Mouse (Mus musculus) heart, embryonic 14.5 days (tissue): ENCODE measurements at regions not wholly inside any gene's neighbourhood (a gene's known extent, or its start where the extent isn't known, plus 50 kb on each side); places are given as distances from the start of the nearest gene placed in this dataset.

Experiments
- ATAC-seq: fragments of 200-750 bp; cut with Nextera tagmentation; 2 replicates; pipeline ENCODE4 v1.8.0; 2017; ENCODE audit warnings: low read depth, moderate TSS enrichment; ENCODE audit not compliant: insufficient number of reproducible peaks, insufficient read depth, low FRiP score
- H3K27ac ChIP-seq, 2 experiments: fragments of 200-500 bp in 1 of 2; fragments of 300-500 bp in 1 of 2; sonication (generic) in 1 of 2; replicated peaks in 1 of 2; 2 replicates each; pipeline ENCODE4 v1.5.1; 2012 to 2014; ENCODE audit warnings: low read depth in 2 of 2, low read length in 2 of 2, control low read depth in 1 of 2, mild to moderate bottlenecking in 1 of 2, mixed read lengths in 1 of 2; ENCODE audit not compliant: control insufficient read depth in 1 of 2, insufficient read depth in 1 of 2
- H3K27me3 ChIP-seq: fragments of 300-500 bp; sonication (generic); 2 replicates; pipeline ENCODE4 v1.6.1; 2014; ENCODE audit warnings: mild to moderate bottlenecking, low read length, control low read depth; ENCODE audit not compliant: control insufficient read depth, insufficient read depth
- H3K36me3 ChIP-seq: fragments of 300-500 bp; sonication (generic); 2 replicates; pipeline ENCODE4 v1.6.1; 2014; ENCODE audit warnings: mild to moderate bottlenecking, control low read depth, low read length, mixed read lengths; ENCODE audit not compliant: control insufficient read depth, insufficient read depth
- H3K4me1 ChIP-seq, 2 experiments: fragments of 200-500 bp in 1 of 2; fragments of 300-500 bp in 1 of 2; sonication (generic) in 1 of 2; 2 replicates each; pipeline ENCODE4 v1.6.1; 2012 to 2014; ENCODE audit warnings: low read length in 2 of 2, control low read depth in 1 of 2, mixed read lengths in 1 of 2; ENCODE audit not compliant: control insufficient read depth in 2 of 2, insufficient read depth in 2 of 2
- H3K4me2 ChIP-seq: fragments of 300-500 bp; sonication (generic); 2 replicates; pipeline ENCODE4 v1.6.1; 2014; ENCODE audit warnings: mild to moderate bottlenecking, low read length
- H3K4me3 ChIP-seq, 2 experiments: fragments of 200-500 bp in 1 of 2; fragments of 300-500 bp in 1 of 2; sonication (generic) in 1 of 2; 2 replicates each; pipeline ENCODE4 v1.5.1; 2012 to 2014; ENCODE audit warnings: low read length in 2 of 2, mild to moderate bottlenecking in 2 of 2, control low read depth in 1 of 2, low read depth in 1 of 2, moderate library complexity in 1 of 2; ENCODE audit not compliant: control insufficient read depth in 1 of 2, insufficient read depth in 1 of 2
- H3K9ac ChIP-seq: fragments of 300-500 bp; sonication (generic); 2 replicates; pipeline ENCODE4 v1.6.1; 2014; ENCODE audit warnings: mild to moderate bottlenecking, low read length
- H3K9me3 ChIP-seq: fragments of 300-500 bp; sonication (generic); 2 replicates; pipeline ENCODE4 v1.6.1; 2016; ENCODE audit warnings: low read length, control low read depth; ENCODE audit not compliant: control insufficient read depth
- WGBS: fragments of 180-500 bp; shearing (Covaris S2); extraction: QIAGEN DNeasy Blood & Tissue Kit; methylation state at CpG from one replicate; pipeline ENCODE4 v1.1.7; 2014; 5-methylcytosine and 5-hydroxymethylcytosine counted together

DNA sequence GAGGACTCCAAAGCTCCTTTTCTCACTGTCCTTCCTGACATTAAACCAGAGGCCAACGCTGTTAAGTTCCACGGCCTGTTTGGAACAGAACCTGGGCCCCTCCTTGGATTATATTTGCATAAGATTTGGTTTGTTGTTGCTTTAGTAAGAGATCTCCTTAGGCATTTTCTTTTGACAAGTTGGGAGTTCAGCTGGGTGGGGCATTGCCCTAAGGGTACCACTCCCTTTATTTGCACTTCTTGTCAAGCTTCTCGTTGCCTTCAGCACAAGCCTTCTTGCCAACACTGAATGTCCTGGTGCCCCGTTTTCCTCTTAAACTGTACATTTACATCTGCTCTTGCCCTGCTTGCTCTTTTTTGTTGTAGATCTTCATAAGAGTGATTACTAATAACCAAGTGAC is 317.5 kb upstream of the Adamts9 start:
- Histone ChIP-seq H3K4me3 (no peak overlapping the region), H3K9ac (no peak overlapping the region), H3K9me3 (0 out of 2 replicates have a peak, but pooled peaks cover 3% of the 10 kb centered on the region), H3K27me3 (no peaks in the 10 kb centered on the region), H3K4me1 (peaks cover 7 to 24% of the 10 kb centered on the region in 2 experiments), H3K36me3 (no peaks in the 10 kb centered on the region), H3K27ac (no peak overlapping the region), H3K4me2 (no peak overlapping the region)
- WGBS = 86% methylated on average over 4 of the region's 4 CpGs
- no peak for ATAC-seq

DNA sequence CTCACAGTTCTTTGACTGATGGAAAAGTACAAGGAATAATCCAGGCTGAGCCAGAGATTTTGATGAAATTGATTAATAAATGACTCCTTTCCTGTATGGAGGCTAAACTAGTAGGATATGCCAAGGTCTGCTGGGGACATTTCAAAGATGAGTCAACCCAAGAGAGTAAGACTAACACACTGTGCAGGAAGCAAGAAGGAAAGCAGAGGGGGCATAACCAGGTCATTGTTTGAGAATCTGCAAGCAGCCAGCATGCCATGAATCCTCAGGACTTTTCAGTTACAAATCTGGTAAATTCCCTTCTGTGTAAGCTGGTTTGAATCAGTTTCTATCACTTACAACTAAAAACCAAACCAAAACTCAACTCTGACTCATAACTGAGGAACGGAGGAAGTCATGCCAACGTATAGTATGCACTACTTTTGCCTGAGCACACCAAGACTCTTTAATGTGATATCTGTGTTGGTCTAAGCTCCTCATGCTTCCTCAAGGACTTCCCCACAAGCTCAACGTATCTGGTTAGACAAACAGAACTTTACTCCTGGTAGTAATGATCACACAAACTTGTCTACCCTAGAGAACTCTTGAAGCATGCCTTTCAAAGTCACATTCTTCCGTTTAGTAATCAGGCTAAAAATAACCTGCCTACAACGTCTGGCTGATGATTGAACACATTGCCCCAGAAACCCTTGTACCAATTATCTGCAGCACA is 314.0 kb upstream of the Adamts9 start:
- H3K4me3 ChIP-seq = no peak overlapping the region
- 17% methylated on average over 5 of the region's 5 CpGs for WGBS
- H3K27ac ChIP-seq = peak overlapping the region; percentile 81 to 88
- 0 out of 2 replicates have a peak overlapping the region, but pooled peaks have one; percentile 6 for H3K4me2 ChIP-seq
- no peak for ATAC-seq
- H3K36me3 ChIP-seq = no peaks in the 10 kb centered on the region
- H3K9me3 ChIP-seq = 0 out of 2 replicates have a peak, but pooled peaks cover 3% of the 10 kb centered on the region
- peaks cover 10 to 24% of the 10 kb centered on the region in 2 experiments for H3K4me1 ChIP-seq
- H3K9ac ChIP-seq = no peak overlapping the region
- no peaks in the 10 kb centered on the region for H3K27me3 ChIP-seq

DNA sequence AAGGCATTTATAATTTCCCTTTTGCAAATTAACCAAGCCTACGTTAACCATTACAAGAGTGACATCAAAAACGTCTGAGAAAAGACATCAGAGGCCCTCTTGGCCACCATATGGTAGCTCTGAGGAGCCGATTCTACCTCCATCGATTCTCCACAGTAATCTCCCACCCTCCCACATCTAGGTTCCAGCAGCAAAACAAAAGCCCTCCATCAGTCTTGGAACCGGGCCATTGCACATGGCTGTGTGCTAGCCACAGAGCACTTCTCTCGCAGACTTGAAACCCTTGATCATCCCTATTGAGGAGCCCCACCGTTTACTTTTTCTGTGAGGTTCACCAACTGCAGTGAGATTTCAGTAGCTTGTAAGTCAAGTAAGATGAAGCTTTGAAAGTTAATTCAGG is 310.5 kb upstream of the Adamts9 start:
- no peak overlapping the region for H3K9ac ChIP-seq
- 57% methylated on average over 7 of the region's 7 CpGs for WGBS
- no peak for ATAC-seq
- no peak overlapping the region for H3K4me3 ChIP-seq
- peaks cover 10 to 24% of the 10 kb centered on the region in 2 experiments for H3K4me1 ChIP-seq
- H3K27me3 ChIP-seq = no peaks in the 10 kb centered on the region
- no peaks in the 10 kb centered on the region for H3K9me3 ChIP-seq
- no peak overlapping the region for H3K4me2 ChIP-seq
- H3K36me3 ChIP-seq = no peaks in the 10 kb centered on the region
- no peak overlapping the region for H3K27ac ChIP-seq

DNA sequence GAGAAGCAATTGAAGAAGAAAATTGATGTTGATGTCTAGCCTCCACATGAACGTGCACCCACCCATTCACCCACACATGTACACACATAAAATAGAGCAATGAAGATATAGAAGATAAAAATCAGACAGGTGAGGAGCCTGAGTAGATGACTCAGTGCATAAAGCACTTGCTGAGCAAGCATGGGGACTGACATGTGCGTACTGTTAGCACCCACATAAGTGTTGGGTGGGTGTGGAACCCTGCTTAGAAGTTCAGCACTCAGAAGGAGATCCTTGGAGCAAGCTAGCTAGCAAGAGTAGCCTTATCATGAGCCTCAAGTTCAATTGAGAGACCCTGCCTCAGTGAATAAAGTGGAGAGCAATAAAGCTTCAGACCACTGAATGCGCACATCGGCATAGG is 305.7 kb upstream of the Adamts9 start:
- Histone ChIP-seq H3K9me3 (peaks cover 2% of the 10 kb centered on the region; the same call in 1 of the 2 replicates), H3K36me3 (no peaks in the 10 kb centered on the region), H3K4me2 (no peak overlapping the region), H3K4me3 (no peak overlapping the region), H3K4me1 (peaks cover 3 to 7% of the 10 kb centered on the region in 2 experiments; a peak in 3 of 4 replicates), H3K9ac (no peak overlapping the region), H3K27ac (no peak overlapping the region), H3K27me3 (no peaks in the 10 kb centered on the region)
- no peak for ATAC-seq
- WGBS = 93% methylated on average over 4 of the region's 4 CpGs

DNA sequence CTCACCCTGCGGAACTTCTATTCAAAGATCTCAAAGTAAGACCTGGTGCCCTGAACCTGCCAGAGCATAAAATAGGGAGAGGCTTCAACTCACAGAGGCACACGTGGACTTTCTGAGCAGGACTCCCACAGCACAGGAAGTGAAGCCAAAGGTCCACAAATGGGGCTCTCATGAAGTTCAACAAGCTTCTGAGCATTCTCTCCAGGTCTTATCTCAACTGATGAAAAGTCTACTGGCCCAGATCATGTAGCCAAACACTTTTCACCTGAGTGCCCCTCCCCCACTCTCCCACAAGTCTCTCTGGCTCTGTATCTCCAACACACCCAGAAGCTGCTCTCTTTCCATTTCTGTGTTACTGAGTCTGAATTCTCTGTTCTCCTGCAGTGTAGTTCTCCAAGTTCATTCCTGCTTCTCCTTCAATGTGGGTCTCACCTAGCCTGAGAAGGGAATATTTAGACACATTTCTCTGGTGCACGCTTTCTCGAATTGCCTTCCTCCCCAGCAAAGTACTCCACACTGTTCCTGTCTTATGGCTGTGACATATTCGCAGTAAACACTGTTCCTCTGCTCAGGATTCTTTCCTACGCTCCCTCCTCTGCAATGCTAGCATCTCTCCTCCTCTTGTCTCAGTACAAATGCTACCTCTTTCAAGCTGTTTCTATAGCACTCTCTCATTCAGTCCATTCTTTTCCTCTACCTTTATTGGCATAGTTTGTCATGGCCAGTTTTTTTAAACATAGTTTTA is 303.4 kb upstream of the Adamts9 start:
- no peak overlapping the region for H3K9ac ChIP-seq
- no peak for ATAC-seq
- H3K9me3 ChIP-seq = peaks cover 2% of the 10 kb centered on the region; the same call in 1 of the 2 replicates
- no peaks in the 10 kb centered on the region for H3K27me3 ChIP-seq
- H3K36me3 ChIP-seq = no peaks in the 10 kb centered on the region
- H3K27ac ChIP-seq = no peak overlapping the region
- H3K4me1 ChIP-seq = peaks cover 0 to 7% of the 10 kb centered on the region in 2 experiments; a peak in 2 of 4 replicates
- no peak overlapping the region for H3K4me2 ChIP-seq
- WGBS = 72% methylated on average over 6 of the region's 6 CpGs
- H3K4me3 ChIP-seq = no peak overlapping the region

DNA sequence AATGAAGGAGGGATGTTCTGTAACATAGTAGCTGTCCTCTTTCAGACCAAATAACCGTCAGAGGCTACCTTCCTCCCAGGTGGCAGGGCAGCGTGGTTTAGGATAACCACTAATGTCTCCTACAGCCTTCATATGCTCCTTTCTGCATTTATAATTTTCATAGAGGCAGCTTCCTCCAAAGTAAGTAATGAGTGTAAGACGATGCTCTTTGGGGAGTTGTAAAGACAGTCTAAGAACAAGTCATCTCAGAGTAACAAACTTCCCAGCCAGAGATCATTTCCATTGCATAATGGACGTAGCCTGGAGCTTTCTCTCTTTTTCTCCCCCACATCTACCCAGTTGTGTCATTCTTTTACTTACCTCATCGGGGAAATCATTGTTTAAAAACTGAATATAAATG is 292.3 kb upstream of the Adamts9 start:
- ATAC-seq = no peak
- Histone ChIP-seq H3K27me3 (no peaks in the 10 kb centered on the region), H3K4me1 (peaks cover 7 to 41% of the 10 kb centered on the region in 2 experiments), H3K27ac (no peak overlapping the region), H3K9ac (no peak overlapping the region), H3K9me3 (no peaks in the 10 kb centered on the region), H3K36me3 (no peaks in the 10 kb centered on the region), H3K4me3 (no peak overlapping the region), H3K4me2 (no peak overlapping the region)
- 66% methylated on average over 5 of the region's 5 CpGs for WGBS

DNA sequence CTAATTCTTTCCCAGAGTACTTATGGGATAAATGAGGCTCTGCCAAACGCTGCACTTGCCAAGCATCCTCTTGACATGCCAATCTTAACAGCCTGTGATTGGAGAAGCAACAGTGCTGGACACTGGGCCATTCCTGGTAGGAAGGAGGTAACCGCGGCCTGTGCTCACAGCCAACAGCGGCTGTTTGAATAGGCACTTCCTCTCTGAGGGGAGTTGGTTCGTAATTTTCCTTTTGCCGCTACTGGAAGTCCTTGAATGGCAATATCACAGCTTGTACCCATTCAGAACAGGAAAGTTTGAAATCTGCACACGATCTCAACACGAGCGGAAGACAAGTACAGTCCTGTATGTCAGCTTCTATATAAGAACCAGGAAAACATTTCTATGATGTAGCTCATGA is 289.3 kb upstream of the Adamts9 start:
- no peak overlapping the region for H3K9ac ChIP-seq
- peak; percentile 55; the same call in 1 of the 2 replicates for ATAC-seq
- no peak overlapping the region for H3K4me3 ChIP-seq
- 30% methylated on average over 9 of the region's 9 CpGs for WGBS
- 0 out of 2 replicates have a peak overlapping the region, but pooled peaks have one; percentile 12 for H3K4me2 ChIP-seq
- H3K9me3 ChIP-seq = no peaks in the 10 kb centered on the region
- no peaks in the 10 kb centered on the region for H3K27me3 ChIP-seq
- H3K4me1 ChIP-seq = peaks cover 9 to 42% of the 10 kb centered on the region in 2 experiments
- H3K27ac ChIP-seq = peak overlapping the region; percentile 41 to 48
- no peaks in the 10 kb centered on the region for H3K36me3 ChIP-seq
